Mouse (Mus musculus): ENCODE results near the gene Pdlim3.

Gene Pdlim3

GRCm38 (mm10) chr8:45905591-45906250 lies 20.5 kb downstream of the Pdlim3 start:
- no peak for DNase-seq (ENCODE audit: extremely low spot score)

GRCm38 (mm10) chr8:45906251-45906619 lies 21.0 kb downstream of the Pdlim3 start:
- no peak for DNase-seq (ENCODE audit: extremely low spot score)

- DNase-seq (ENCODE audit: extremely low spot score), result no peak
Observed at GRCm38 (mm10) chr8:45913707-45914106, 28.4 kb downstream of the Pdlim3 start.

GRCm38 (mm10) chr8:45916496-45916895 lies 31.2 kb downstream of the Pdlim3 start:
- DNase-seq (ENCODE audit: extremely low spot score), result no peak

GRCm38 (mm10) chr8:45917040-45917679 lies 31.9 kb downstream of the Pdlim3 start:
- no peak for DNase-seq (ENCODE audit: extremely low spot score)

- DNase-seq (ENCODE audit: extremely low spot score), result no peak
Observed at GRCm38 (mm10) chr8:45918891-45919290, 33.6 kb downstream of the Pdlim3 start.

GRCm38 (mm10) chr8:45920392-45920791 lies 35.1 kb downstream of the Pdlim3 start:
- DNase-seq (ENCODE audit: extremely low spot score), result no peak

GRCm38 (mm10) chr8:45922116-45922515 lies 36.9 kb downstream of the Pdlim3 start:
- DNase-seq (ENCODE audit: extremely low spot score), result no peak

- peak; percentile 95 for DNase-seq (ENCODE audit: extremely low spot score)
Observed at GRCm38 (mm10) chr8:45934582-45935014, 49.3 kb downstream of the Pdlim3 start, which contains the start of gene Ccdc110. Gene Ccdc110, plus strand, starts transcription at chr8:45934619.

GRCm38 (mm10) chr8:45936986-45937385 lies 51.7 kb downstream of the Pdlim3 start:
- no peak for DNase-seq (ENCODE audit: extremely low spot score)

- no peak for DNase-seq (ENCODE audit: extremely low spot score)
Observed at GRCm38 (mm10) chr8:45946283-45946682, 61.0 kb downstream of the Pdlim3 start.

GRCm38 (mm10) chr8:45950622-45951021 lies 65.4 kb downstream of the Pdlim3 start:
- no peak for DNase-seq (ENCODE audit: extremely low spot score)

All from embryo, embryonic 9.5 days (tissue).